Mouse (Mus musculus) adrenal gland, adult 8-10 months (tissue): ENCODE measurements around the gene Gm8104. TPM values are rescaled to one million over a fixed set of nuclear protein-coding genes. Genes with fewer than 3 reads are reported as not detected.
"Not testable (repeated sequence)": the region's sequence is repeated elsewhere in the genome, so short reads cannot be mapped to it uniquely, and the experiment has no call there.

ENCODE experiments used
- DNase-seq: peaks from one replicate; pipeline ENCODE4 v3.0.0; 2022
- total RNA-seq, 4 experiments: library from RNA; stranded (reverse); gene quantifications; 2 replicates each; pipeline ENCODE4 v1.2.4; 2022

Gm8104 gene
- not detected for total RNA-seq

DNA sequence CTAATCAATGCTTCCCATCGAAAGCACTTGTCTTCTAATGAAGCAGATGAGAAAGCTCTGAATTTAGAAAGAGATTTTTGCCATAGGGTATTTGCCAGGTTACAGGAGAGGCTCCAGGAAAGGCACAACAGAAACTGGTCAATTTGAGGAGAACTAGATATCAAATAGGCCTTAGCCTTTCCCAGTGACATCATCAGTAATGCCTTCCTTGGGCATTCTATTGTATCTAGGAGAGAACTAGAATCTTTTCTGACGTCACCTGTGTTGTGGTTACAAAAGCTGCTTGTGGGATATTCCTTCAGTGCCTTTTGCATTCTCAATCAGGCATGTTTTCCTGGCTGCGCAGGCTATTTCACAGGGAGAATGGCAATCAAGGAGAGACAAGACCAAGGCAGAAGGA, at the start of gene Gm8104:
Gene Gm8104, plus strand, starts transcription at position 301 of the 400 bp plus-strand sequence.
- DNase-seq: not testable (repeated sequence)

DNA sequence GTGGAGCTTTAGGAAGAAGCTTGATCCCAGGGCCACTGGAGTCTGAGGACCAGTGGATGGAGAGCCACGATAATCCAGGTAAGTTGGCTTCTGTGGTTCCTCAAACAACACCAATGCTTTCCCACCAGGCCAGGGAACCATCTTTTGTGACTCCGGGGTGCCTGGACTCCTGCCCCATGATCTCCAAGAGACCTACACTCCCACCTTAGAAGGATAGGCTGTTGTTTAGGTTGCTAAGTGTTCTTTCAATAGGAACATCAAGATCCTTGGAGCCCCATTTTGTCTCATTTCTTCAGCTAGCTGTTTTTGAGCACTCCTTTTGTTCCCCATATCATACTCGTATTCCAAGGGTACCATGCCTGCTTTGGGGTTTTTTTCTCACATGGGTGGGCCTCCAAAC, 42.3 kb upstream of the Gm8104 start:
- DNase-seq: not testable (repeated sequence)

DNA sequence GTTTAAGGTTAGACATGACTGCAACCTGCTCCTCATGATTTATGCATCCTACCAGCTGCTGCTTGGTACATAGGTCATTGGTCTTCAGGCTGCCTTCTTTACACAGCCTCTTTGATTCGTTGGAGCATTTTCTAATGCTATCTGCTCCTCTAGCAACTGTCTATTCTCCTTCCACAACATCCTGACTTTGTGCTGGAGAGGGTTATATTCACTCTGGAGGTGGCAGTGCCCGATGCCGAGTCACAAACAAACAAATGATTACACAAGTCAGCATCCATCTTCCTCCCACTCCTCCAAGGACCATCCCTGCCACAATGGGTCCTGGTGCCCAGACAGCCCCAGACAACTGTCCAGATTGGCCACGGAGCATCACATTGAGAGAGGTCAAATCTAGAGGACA, 40.2 kb upstream of the Gm8104 start:
- DNase-seq: not testable (repeated sequence)

DNA sequence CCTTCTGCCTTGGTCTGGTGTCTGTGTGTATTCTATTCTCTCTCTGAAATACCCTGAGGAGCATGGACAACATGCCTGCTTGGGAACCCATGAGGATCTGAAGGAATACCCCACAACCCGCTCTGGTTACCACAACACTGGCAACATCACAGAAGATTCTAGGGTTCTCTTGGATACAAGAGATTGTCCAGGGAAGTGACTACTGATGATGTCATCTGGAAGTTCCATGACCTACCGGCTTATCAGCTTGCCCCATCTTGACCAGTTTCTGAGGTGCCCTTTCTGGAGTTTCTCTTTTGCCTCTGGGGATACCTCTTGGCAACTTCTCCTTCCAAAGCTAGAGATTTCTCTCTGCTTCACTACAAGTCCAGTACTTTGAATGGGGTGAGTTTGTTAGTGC, 23.9 kb upstream of the Gm8104 start, which contains the start of gene Gm8094:
Gene Gm8094, minus strand, starts transcription at position 101 of the 400 bp plus-strand sequence.
- not testable (repeated sequence) for DNase-seq

DNA sequence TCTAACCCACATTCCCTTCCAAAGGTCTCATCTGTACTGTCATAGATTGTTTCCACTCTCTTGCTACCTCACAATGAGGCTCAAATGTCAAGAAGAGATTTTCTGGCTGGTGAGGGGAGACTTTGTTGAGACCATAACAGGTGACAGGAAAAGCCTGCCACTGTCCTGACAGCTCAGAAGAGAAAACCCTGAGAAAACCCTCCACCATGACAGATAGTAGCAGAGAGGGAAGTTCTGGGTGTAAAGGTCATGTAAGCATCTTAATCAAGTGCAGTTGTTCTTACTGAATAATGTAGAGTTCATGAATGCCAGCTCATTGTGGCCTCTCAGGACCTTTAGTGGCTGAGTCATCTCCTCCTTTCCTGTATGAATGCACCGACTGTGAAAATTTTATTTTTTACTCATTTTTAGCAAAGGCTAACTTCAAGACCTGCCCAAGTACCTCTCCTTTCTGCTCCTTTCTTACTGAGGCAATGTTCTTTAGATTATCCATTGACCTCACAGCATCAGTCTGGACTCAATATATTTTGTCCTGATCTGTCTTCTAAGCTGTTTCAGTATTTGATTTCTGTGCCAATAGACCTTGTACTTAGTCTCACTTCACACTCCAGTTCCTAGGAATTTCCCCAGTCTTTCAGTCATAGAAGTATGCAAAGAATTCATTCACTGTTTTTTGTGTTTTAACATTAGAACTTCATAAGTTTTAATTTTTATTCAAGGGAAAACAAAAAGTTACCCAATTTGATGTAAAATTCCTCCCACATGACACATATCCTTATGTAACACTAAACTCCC, 15.3 kb upstream of the Gm8104 start:
- not testable (repeated sequence) for DNase-seq

GRCm38 (mm10) chr14:43089103-43089919, 11.1 kb upstream of the Gm8104 start:
- DNase-seq: not testable (repeated sequence)

GRCm38 (mm10) chr14:43119673-43120072, 19.3 kb downstream of the Gm8104 start:
- DNase-seq: not testable (repeated sequence)

DNA sequence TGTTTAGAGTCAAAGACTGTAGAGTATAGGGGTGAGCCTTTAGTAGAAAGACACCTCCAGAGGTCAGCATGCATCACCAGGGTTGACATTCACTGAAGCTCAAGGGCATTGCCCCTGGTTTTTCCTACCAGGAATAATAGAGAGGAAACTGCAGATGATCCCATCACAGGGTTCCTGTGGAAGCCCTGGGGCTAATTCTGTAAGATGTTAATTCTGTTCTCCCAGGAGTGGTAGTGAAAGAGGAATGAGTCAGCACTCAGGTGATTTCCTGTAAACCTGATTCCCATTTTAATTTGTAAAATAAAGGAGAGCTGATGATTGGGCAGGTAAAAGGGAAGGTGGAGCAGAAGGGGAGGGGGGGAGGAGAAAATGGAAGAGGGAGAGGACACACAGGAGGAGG, 25.9 kb downstream of the Gm8104 start:
- DNase-seq: not testable (repeated sequence)

Other genes starting within 250 kb of the Gm8104 start
- not detected for gene Gm21977, start 247.1 kb upstream of the Gm8104 start, total RNA-seq
- gene Gm8082, start 107.0 kb upstream of the Gm8104 start, total RNA-seq: not detected
- not detected for gene Gm10376, start 85.0 kb upstream of the Gm8104 start, total RNA-seq
- gene Gm8094, start 24.0 kb upstream of the Gm8104 start, total RNA-seq: not detected
- gene Gm7233, start 79.3 kb downstream of the Gm8104 start, total RNA-seq: not detected
- gene Gm8122, start 134.7 kb downstream of the Gm8104 start, total RNA-seq: not detected
- gene Gm8126, start 158.0 kb downstream of the Gm8104 start, total RNA-seq: not detected
- not detected for gene Gm9732, start 174.4 kb downstream of the Gm8104 start, total RNA-seq
- not detected for gene Gm8127, start 193.2 kb downstream of the Gm8104 start, total RNA-seq
- not detected for gene 1700001F09Rik, start 247.2 kb downstream of the Gm8104 start, total RNA-seq